Mouse (Mus musculus) cortical plate, adult 2 months (tissue): ENCODE measurements around the gene Plekhg4.

ENCODE experiments used
- CTCF ChIP-seq: fragments of 200-500 bp; IDR thresholded peaks from 2 replicates; pipeline ENCODE4 v1.5.1; 2011; ENCODE audit warnings: mild to moderate bottlenecking, control low read depth, low read length; ENCODE audit not compliant: insufficient read depth; ENCODE audit errors: extremely low read depth
- POLR2A ChIP-seq: fragments of 200-500 bp; IDR thresholded peaks from 2 replicates; pipeline ENCODE4 v1.6.1; 2011; ENCODE audit warnings: mild to moderate bottlenecking, low read length, control low read depth; ENCODE audit not compliant: insufficient read depth; ENCODE audit errors: extremely low read depth

DNA sequence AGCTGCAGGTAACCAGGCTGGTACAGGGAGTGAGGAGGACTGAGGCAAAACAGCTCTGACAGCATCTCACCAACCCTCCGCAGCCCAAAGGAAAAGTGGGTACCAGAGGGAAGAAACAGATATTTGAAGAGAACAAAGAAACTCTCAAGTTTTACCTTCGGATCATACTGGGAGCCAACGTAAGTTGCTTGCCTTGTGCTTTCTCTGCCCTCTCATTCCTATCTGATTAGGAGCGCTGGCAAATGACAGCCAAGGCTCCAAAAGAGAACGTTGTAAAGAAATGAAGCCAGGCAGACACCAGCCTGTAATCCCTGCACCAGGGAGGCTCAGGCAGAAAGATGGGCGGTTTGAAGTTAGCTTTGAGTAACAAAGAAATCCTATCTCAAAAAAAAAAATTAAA is 46.1 kb upstream of the Plekhg4 start:
- TF ChIP-seq CTCF: no peak
- no peak for TF ChIP-seq POLR2A
